Mouse (Mus musculus) regulatory T cell (primary cell): ENCODE measurements at regions not wholly inside any gene's neighbourhood (a gene's known extent, or its start where the extent isn't known, plus 50 kb on each side); places are given as distances from the start of the nearest gene placed in this dataset.

Source experiments
- in situ Hi-C: fragments of 300-600 bp; cut with MboI, MseI; formaldehyde crosslinking; loops from one replicate; pipeline ENCODE4 v1.15.1; 2025; ENCODE audit warnings: high pct_unique_total_duplicates

DNA sequence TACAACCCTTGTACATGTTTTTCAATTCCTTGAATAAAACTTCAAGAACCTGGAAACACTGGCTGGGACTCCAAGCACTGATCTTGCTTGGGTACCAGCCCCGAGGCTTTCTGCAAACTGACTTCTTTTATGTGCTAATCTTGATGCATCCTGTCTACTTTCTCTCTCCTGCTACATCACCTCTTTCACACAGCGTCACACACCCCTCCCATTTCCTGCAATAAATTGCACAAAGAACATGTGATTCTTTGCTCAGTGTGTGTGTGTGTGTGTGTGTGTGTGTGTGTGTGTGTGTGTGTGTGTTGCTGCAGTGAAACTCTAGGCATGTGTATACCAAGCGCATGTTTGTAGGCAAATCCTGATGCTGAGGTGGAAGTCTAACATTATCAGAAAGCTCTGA, 487.7 kb upstream of the Hs6st1 start:
- in situ Hi-C loops = loop anchor here (5.0 kb wide), 1 partner anchor 72 kb away; no protein-coding TSS in a partner anchor

DNA sequence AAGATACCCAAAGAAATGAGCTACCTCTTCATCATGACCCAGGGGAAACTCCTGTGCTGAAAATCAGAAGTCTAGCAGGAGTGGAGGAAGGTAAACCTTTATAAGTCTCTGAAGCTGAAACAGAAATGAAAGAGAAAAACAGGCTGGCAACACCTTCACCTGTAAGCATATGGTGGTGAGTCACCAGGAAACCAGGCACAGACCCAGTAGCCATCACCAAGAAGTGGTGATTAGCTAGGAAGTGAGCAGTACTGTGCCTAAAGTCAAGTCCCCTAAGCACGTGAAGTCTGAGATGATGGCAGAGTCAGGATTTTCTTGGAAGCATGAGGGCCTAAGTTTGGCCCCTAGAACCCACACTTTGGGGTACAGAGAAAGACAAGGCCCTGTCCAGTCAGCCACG, 480.3 kb upstream of the Hs6st1 start:
- in situ Hi-C loops = no loop called here

DNA sequence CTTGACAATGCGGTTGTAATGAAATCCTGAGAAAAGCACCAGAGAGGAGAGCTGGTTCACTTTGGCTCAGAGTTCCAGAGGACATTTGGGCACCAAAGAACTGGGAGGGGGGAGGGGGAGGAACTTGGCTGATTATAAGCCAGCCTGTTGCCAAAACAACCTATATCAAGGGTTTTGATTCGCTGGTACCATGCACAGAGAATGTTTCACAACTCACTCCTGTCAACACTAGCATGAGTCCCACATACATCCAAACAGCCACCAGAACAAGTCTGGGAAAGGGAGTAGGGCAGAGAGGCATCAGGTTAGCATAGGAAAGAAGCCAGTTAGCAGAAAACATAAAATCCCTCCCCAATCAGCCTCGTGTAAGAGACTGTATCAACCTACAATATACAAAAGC, 479.3 kb upstream of the Hs6st1 start:
- in situ Hi-C loops = no loop called here

DNA sequence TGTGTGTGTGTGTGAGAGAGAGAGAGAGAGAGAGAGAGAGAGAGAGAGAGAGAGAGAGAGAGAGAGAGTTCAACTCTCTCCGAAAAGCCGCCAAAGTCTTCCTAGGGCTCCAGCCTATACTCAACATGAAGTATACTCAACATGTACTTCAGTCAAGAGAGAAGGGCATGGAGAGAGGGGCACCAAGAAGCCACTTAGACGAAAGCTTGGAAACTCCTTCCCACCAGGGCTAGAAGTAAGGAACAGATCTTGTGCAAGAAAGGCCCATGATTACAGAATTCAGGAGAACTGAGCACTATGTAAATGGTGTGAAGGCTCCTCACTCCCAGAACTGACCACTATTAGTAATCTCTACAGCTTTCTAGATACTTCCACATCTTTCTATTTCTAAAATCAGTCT, 467.4 kb upstream of the Hs6st1 start:
- in situ Hi-C loops = loop anchor here (5.0 to 10.0 kb wide), 2 partner anchors 69 to 414 kb away; no protein-coding TSS in a partner anchor

DNA sequence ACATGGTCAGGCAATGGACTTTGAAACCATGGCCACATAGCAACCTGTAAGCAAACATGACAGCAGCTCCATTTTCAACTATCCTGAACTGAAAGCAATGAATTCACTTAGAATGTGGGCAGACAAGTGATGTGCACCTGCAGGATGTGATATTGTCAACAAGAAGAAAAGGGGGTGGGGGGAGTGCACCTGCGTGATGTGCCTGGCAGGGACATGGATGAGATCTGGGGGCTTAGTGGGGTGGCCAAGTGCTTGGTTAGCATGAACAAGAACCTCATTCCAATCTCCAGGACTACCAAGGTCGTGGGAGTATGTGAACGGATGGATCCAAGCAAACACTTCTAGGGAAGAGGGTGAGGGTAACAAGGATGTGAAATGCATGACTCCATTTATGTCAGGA, 453.1 kb upstream of the Hs6st1 start:
- in situ Hi-C loops = no loop called here

DNA sequence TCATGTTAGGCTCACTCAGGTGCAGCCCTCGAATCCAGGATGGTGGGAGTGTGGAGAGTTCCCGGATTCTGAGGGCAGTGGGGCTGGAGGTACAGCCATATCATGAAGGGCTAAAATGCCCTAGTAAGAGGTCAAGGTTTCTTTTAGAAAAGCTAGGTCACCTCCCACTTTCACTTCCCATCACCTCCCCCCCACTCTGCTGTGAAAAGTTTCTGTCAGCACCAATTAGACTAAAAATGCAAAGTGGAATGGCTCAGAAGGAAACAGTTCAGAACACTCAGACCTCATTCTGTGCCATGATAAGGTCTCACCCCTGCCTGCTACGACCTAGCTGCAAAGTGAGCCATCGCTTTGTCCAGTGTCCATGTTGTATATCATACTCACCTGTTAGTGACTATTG, 448.7 kb upstream of the Hs6st1 start:
- in situ Hi-C loops = no loop called here

DNA sequence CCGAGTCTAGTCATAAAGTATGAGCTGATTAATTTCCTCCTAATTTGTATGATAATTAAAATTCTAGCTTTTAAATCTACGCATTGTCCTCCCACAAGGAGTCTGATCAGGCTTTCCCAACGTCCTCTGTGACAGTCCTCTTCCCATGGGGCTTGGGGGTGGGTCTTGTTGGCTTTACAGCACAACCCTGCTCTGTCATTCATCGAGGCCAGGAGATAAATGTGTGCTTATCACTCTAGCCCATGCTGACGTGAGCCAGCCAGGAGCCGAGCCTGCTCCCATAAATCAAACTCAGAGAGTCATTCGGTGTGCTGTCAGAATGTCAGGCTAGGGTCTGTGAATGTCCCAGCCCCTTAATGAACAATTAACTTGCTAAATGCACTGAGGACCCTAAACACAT, 425.6 kb upstream of the Hs6st1 start:
- in situ Hi-C loops = no loop called here

DNA sequence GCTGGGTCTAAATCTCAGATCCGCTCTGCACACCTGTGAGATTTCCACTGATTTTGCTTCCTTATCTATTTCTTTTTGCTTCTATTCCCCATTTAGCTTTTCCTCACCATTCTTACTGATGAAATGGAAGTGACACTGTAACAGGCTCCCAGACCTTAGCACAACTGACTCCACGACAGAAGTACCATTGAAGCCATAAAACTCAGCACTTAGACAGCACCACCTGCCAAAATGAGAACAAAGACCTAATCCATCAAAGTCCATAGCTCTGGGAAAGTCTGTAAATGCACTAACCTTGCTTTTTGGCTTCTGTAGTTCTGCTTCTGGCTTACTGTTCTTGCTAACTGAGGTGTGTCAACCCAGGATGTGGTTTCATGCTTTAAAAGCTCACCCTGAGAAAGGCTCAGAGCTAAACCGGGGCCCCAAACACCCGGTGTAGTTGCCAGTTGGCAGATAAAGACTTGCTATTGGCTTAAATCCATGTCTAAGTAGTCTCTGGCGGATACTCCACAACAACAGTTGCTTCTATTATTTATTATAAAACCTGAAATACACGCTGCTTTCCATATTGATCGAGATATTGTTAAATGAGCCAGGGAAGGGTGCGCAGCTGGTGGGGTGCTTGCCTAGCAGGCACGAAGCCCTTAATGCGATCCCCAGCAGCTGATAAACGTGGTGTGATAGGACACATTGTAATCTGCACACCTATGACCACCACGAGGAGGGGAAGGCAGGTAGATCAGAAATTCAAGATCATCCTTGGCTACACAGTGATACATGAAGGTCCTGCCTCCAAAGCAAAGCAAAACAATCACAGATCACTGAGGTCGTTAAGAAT, 414.9 kb upstream of the Hs6st1 start:
- in situ Hi-C loops = loop anchor here (5.0 kb wide), 1 partner anchor 71 kb away; no protein-coding TSS in a partner anchor

DNA sequence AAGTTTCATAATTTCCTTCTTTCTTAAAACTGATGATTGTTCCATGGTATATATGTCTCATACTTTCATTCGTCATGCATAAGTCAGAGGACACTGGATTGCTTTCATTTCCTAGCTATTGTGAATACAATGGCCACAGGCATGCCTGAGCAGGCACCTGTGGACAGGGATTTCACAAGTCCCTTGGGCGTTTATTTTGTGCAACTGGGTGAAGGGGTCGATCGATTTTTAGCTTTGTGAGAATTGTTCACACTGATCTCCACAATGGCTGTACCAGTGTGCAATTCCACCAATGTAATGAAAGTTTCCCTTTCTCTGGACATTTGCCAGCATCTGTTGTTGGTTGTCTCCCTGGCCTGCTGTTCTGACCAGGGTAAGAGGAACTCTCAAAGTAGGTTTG, 405.2 kb upstream of the Hs6st1 start:
- in situ Hi-C loops = no loop called here

DNA sequence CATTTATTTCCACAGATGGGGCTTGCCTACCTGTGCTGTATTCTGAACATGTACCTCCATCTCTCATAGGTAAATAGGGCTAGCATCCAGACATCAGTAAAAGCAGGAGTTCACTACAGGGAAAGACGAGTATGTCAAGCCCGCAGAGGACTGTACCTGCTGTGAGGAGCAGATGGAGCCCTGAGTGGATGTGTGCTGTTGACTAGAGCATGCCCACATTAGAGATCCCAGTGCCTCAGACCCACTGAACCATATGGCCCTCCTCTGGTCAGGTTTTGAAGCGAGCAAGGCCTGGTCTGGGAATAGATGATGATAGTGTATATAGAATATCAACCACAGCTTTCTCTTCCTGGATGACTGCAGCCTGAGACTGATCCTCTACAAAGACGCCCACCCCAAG, 394.7 kb upstream of the Hs6st1 start:
- in situ Hi-C loops = no loop called here

DNA sequence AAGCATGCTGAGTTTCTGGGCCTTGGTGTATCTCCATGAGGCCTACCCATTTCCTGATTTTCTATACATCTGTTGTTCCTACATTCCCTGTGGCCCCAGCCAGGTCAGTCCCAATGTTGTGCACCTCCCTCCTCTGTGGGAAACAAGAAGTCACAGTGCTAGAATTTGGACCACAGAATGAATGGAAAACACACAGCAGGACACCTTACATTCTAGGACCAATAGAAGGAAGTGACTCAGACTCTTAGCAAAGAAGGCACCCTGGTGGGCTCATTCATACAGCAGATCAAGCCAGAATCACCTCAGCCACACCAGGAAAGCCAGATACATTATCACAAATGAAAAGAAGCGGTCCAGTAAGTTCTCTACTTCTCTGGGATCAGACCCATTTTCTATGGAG, 394.2 kb upstream of the Hs6st1 start:
- in situ Hi-C loops = no loop called here

DNA sequence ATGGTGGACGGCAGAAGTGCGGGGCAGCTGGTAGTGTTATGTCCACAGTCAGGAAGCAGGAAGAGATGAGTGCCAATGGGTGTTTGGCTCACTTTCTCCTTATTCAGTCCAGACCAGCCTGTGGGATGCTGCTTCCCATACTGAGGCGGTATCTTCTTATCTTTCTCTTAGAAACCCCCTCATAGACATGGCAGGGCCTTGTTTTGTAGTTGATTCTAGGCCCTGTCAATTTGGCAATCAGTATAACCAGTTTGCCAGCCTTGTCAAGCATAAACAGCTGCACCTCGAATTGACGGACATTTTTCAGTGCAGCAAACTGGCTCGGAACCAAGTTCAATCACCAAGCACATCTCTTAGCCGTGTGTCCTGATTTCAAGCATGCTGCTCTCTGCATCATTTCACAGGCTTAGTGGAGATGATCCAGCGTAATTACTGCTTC, 385.7 kb upstream of the Hs6st1 start:
- in situ Hi-C loops = no loop called here

DNA sequence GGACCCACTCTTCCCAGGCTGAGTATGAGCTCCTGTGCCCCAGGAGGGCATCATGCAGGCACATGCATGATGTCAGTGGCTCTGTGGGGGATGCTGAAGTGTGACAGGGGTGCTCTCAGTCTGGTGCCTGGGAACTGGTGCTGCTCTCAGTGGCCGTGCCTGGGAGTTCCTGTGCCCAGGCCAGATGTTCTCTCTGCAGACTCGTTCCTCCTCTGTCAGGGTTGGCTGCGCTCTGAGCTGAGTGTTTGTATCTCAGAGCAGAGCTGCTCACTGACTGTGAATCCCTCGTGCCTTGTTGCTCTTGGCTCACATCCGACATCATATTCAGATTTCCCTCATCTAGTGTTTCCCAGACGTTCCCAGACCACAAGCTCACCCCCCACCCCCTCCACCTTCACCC, 382.5 kb upstream of the Hs6st1 start:
- in situ Hi-C loops = no loop called here

DNA sequence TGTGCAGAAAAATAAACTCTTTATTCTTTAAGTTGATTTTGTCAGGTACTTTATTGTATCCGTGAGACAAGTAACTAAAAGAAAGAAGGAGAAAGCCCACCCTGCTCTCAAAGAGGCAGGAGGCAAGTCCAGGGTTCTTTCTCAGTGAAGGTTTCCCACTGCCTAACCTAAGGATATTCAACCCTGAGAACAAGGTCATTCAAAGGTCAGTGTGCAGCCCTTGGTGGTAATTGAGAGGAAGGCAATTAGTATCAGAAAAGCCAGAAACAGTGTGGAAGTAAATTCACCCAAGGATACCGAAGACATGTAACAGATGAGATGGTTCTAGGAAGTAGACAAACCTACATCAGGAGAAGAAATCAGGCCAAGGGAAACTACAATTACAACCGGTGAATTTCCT, 373.9 kb upstream of the Hs6st1 start:
- in situ Hi-C loops = no loop called here

DNA sequence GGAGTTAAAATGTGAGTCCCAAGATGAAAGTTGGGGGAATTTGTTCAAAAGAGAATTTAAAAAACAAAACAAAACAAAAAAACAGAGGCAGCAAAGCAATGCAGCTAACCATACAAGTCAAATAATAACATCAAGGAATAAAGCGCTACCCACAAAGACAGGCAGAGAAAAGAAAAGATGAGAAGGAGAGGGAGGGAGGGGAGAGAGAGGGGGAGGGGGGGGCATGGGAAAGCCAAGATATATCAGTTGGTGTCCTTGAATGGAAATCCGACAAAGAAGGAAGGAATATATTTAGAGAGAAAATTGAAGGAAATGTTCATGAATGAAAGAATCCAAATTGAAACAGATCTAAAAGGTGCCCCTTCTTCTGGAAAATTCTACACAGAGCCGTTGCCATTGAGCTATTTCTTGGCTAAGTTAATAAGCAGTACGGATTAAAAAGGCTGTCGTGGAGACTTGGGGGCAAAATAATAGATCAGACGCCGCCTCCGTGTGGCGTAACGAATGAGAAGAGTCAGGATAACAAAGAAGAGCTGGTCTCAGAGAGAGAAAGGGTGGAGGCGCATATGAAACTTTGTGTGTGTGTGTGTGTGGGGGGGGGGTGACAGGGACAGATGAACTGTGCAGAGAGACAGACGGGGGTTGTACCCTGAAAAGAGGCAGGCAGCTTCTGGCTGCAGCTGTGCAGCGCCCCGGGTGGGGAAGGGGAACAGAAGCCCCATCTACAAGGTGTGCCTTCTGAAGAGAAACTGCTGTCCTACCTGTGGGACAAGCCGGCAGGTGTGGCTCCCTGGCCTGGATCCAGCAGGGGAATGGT, 373.2 kb upstream of the Hs6st1 start:
- in situ Hi-C loops = no loop called here

DNA sequence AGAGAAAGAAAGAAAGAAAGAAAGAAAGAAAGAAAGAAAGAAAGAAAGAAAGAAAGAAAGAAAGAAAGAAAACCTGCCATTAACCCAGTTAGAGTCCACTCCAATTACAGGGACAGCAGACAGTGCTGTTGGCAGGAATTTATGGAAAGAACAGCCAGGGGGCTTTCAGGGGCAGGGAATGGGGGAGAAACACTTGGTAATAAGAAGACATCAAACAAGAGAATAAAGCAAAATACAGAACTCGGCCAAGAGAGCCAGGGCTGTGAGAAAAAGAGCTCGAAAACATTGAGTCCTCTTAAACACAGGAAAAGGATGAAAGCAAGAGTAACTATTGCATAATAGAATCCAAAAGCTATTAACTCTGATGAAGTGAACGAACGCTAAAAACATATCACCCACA, 371.0 kb upstream of the Hs6st1 start:
- in situ Hi-C loops = no loop called here

DNA sequence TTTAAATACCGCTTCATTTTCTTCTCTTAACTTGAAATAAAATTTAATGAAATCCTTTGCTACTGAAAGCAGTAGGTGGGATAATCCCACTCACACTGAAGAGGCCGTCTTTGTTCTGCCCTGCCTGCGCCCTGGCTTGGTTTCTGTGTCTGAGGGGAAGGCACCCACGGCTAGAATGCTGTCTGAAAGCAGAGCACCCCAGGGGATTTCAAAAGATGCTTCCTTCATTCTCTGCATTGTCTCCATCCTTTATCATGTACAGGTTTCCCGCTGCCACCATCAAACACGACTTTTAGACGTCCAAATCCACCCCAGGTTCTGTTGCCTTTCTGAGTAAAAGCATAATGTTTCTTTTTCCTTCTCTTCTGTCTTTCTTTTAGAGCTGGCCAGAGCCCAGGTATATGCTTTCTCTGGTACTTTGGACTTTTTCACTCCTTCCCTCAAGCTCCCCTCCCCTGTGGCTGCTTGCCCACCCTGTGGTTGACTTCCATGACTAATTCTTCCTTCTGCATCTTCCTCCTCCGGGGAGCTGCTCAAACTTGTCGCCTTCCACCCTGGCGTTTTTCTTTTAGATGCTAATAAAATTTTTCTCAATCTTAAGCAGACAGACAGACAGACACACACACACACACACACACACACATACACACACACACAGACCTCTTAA, 370.2 kb upstream of the Hs6st1 start:
- in situ Hi-C loops = no loop called here

DNA sequence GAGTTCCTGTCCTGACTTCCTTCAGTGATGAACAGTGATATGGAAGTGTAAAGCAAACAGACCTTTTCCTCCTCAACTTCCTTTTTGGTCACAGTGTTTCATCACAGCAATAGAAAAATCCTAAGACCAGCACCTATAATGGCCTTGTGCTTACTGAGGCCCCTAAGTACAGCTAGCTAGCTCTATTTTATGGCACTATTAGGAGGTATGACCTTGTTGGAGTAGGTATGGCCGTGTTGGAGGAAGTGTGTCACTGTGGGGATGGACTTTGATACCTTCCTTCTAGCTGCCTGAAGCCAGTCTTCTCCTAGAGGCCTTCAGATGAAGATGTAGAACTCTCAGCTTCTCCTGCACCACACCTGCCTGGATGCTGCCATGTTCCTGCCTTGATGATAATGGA, 365.6 kb upstream of the Hs6st1 start:
- in situ Hi-C loops = no loop called here

DNA sequence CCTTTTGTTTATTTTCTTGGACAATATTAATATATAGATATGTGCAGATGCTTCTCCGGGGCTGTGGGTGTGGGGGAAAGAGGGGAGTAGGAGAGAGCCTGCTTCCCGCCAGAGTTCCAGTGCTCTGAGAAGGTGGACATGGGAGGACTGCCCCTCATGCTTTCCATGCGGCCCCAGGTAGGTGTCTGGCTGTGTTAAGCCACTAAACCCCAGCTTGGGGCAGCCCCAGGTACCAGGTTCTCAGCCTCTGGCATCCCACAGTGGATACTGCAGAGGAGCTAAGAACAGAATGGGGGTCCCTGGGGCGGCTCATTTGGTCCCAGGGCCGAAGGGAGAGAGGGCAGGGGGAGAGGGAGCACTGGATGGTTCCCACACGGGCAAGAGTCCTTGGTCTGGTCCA, 361.9 kb upstream of the Hs6st1 start:
- in situ Hi-C loops = no loop called here

DNA sequence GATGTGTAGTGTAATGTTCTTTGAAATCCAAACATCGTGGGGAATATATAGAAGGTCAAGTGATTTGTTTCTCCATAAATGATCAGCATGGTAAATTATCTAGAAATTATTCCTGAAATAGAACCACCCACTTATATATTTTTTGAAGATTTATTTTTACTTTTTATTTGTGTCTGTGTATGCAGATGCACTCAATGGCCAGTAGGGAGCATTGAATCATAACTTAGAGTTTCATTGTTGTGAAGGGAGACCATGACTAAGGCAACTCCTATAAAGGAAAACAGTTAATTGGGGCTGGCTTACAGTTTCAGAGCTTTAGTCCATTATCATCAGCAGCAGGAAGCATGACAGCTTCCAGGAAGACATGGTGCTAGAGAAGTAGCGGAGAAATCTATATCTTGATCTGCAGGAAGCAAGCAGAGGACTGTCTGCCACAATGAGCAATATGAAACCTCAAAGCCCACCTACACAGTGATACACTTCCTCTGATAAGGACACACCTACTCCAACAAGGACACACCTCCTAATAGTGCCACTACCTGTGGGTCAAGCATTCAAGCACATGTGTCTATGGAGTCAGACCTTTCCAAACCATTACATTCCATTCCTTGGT, 359.9 kb upstream of the Hs6st1 start:
- in situ Hi-C loops = no loop called here

DNA sequence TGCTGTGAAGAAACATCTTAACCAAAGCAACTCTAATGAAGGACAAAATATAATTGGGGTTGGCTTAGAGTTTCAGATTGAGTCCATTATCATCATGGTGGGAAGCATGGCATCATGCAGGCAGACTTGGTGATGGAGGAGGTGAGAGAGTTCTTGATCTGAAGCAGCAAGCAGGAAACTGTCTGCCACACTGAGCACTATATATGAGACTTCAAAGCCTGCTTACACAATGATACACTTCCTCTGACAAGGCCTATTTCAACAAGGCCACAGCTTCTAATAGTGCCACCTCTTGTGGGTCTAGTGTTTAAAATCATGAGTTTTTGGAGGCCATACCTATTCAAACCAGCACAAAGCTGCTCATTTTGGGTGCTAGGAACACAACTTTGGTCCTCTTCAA, 359.0 kb upstream of the Hs6st1 start:
- in situ Hi-C loops = no loop called here

DNA sequence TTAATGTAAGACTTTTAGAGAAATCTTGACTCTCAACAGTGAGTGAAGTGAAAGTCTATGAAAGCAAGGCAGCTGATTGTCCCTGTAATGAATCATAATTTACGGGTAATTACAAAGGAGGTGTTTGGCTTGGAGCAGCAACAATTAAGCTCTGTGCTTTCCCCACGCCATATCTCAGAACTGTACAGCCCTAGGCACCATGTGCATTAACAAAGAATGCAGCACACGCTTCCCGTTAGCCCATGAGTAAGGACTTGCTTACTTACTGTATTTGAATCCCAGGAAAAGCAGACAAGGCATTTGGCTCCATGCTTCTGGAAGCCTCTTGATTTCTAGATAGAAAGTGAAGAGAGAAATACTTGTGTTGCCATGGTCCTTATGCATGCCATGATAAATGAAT, 354.2 kb upstream of the Hs6st1 start:
- in situ Hi-C loops = no loop called here
